Mouse (Mus musculus): ENCODE data around the gene Junb.
A peak's percentile ranks its signal among the peaks of the same experiment; 100 is the strongest.

DNA sequence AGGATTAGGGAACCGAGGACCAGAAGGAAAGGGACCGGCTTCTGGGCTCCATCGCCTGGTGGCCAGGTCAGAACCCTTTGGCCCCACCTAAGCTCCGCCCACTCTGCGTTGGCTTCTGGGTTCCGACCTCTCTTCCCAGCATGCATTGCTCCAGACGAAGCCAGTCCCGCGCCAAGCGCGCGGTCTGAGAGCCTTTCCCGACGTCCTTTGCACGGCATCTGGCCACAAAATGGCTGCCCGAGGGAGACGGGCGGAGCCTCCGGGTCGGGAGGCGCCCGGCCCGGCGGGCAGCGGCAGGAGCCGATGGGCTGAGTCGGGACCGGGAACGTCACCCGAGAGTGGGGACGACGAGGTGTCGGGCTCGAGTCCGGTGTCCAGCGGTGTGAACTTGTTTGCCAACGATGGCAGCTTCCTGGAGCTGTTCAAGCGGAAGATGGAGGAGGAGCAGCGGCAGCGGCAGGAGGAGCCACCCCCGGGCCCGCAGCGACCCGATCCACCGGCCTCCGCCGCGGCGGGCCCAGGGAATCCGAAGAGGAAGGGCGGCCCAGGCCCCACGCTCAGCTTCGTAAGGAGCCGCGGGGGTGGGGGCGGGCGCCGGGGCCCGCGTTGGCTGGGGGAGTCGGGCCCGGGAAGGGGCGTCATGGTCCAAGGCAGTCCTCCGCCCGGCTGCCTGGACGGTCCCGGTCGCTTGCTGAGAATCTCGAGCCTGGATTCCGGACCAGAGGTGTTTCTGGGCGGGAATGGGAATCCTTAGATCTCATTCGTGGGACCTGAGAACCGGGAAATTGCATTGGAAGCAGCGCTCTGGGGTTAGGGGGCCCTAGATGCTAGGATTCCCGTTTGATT lies 48.4 kb upstream of the Junb start, which contains the start of gene Trir:
- TF ChIP-seq POLR2A (IDR thresholded peaks at IDR 0.05; ENCODE audit: low read depth, low read length) (peak; percentile 84), CTCF (conservative IDR thresholded peaks at IDR 0.05; ENCODE audit: insufficient read depth, insufficient read length, low read depth, low read length) (0 out of 2 replicates have a peak, but pooled peaks have one; percentile 11)
